Mouse (Mus musculus): Measurements from ENCODE around the gene Cblb. TPM values are rescaled to one million over a fixed set of nuclear protein-coding genes. Genes with fewer than 3 reads are reported as not detected.

Cblb gene
- polyA plus RNA-seq, 1 experiment: 1.2 TPM

DNA sequence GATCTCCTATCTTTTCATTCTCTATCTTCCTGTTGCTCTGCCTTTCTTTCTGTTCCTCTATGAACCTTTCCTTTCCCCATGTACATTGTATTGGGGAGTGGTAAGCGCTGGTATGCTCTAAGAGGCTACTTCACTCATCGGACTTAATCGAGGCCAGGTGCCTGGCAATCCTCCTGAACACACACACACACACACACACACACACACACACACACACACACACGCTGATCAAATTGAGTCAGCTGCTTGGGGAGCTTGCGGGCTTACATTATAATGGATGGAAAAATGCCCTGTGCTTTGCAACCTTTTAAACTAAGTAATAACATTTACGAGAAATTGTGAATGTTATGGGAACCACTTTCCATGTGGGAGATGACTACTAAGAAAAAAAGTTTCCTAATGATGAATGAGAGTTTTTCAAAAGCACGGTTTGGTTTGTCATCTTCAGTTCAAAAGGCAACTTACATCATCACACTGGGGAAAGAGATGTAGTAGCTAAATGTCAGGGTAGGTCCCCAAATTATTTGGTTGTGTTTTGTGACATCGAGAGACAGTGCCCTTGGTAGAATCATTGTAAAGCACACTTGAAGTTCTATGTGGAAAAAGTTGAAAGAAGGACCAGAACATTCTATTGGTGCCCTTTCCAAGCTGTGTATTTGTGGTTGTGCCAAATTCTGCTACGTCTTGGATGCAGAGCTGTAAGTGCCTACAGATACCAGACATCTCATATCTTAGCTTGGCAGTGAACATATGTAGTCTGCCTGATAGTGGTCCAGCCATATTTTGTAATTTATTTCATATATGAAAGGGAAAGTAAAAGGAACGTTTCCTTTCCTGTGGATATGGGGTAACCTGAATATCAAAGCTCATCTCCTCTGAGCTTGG lies 36.8 kb downstream of the Cblb start:
- Histone ChIP-seq H3K9me3 (no peaks in the 10 kb centered on the region), H3K36me3 (replicated peaks; ENCODE audit: low read length) (peaks cover 11% of the 10 kb centered on the region), H3K4me3 (replicated peaks) (no peak overlapping the region), H3K27me3 (replicated peaks) (no peaks in the 10 kb centered on the region), H3K4me1 (peaks cover 38% of the 10 kb centered on the region)
- TF ChIP-seq FLI1 (IDR thresholded peaks at IDR 0.05; ENCODE audit: low read length) (no peak), GATA1 (IDR thresholded peaks at IDR 0.05; ENCODE audit: borderline replicate concordance, low read length) (no peak)

DNA sequence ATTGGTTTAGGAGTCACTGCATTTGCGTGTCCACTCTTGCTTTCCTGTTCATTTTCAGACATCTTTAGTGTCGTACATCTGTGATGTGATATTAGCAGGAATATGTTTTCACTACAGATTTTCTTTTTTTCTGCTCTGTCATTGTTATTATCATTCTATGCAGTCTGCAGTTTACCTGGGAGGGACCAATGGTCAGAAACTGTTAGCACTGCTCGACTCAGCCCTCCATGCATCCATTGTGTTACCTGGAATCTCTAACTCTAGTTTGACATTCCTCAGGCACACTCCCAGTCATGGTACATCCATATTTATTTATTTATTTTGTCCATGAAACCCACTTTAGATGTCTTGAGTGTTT lies 37.5 kb downstream of the Cblb start:
- no peaks in the 10 kb centered on the region for H3K27me3 ChIP-seq (replicated peaks)
- H3K4me3 ChIP-seq (replicated peaks): no peak overlapping the region
- no peak for TF ChIP-seq FLI1 (IDR thresholded peaks at IDR 0.05; ENCODE audit: low read length)
- no peak for TF ChIP-seq GATA1 (IDR thresholded peaks at IDR 0.05; ENCODE audit: borderline replicate concordance, low read length)
- peaks cover 38% of the 10 kb centered on the region for H3K4me1 ChIP-seq
- H3K9me3 ChIP-seq: no peaks in the 10 kb centered on the region
- peaks cover 9% of the 10 kb centered on the region for H3K36me3 ChIP-seq (replicated peaks; ENCODE audit: low read length)

DNA sequence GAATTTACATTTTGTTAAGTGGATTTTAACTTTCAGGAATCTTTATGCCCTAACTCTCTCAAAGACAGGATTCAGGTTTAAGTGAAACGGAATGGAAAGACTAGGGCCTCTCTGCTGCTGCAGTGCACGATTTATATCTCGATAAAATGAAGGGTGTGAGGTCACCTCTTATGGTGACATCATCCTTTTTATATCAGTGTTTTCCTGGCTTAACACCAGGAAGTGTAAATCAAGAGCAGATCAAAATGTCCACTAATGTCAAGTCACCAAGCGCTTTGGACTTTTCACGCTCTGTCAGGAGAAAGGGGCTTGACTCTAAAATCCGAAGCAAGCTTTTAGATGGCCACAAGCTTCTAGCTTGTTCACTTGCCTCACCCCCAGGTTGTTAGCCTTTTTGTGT lies 38.6 kb downstream of the Cblb start:
- TF ChIP-seq FLI1 (IDR thresholded peaks at IDR 0.05; ENCODE audit: low read length) (no peak), GATA1 (IDR thresholded peaks at IDR 0.05; ENCODE audit: borderline replicate concordance, low read length) (no peak)

DNA sequence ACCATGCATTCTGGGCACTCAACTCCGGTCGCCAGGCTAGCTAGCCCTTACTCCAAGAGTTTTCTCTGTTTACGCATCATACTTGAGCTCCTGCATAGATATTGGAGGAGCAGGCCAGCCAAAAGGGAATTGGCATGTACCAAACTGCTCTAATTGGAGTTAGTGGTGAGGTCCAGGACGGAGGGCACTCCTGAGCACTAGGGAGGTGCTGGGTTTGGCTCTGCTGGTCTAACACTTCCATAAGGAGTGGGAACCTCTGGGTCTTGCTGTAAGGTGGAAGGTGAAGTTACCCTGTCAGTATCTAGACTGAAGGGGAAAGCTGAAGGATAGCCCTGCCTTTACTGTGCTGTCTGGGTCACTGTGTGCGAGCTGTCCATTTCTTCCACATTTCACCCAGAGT lies 39.1 kb downstream of the Cblb start:
- H3K36me3 ChIP-seq (replicated peaks; ENCODE audit: low read length): peaks cover 6% of the 10 kb centered on the region
- no peaks in the 10 kb centered on the region for H3K27me3 ChIP-seq (replicated peaks)
- TF ChIP-seq GATA1 (IDR thresholded peaks at IDR 0.05; ENCODE audit: borderline replicate concordance, low read length) (no peak), FLI1 (IDR thresholded peaks at IDR 0.05; ENCODE audit: low read length) (no peak)
- H3K9me3 ChIP-seq: no peaks in the 10 kb centered on the region
- no peak overlapping the region for H3K4me3 ChIP-seq (replicated peaks)
- H3K4me1 ChIP-seq: peaks cover 28% of the 10 kb centered on the region

More for the DNA sequence above, 38.6 kb downstream of the Cblb start:
- H3K4me1 ChIP-seq: peaks cover 33% of the 10 kb centered on the region
- peaks cover 6% of the 10 kb centered on the region for H3K36me3 ChIP-seq (replicated peaks; ENCODE audit: low read length)
- H3K4me3 ChIP-seq (replicated peaks): no peak overlapping the region
- no peaks in the 10 kb centered on the region for H3K9me3 ChIP-seq
- H3K27me3 ChIP-seq (replicated peaks): no peaks in the 10 kb centered on the region

DNA sequence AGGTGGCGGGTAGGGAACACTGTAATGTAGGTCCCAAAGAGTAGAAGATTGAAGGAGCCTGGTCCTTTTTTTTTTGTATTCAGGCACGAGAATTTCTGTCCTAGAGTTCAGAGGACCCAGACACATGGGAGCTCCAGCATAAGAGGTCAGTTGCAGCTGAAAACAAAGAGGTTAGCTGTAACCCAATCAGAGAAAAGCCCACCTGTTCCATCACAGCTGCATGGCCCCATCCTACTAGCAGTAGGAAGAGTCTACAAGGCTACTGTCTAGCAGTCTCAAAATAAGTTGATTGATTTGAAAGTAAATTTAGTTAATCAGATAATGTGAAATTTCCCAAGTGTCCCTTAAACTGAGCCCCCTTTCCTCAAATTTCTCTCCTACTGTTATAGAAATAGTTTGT lies 40.3 kb downstream of the Cblb start:
- no peaks in the 10 kb centered on the region for H3K27me3 ChIP-seq (replicated peaks)

DNA sequence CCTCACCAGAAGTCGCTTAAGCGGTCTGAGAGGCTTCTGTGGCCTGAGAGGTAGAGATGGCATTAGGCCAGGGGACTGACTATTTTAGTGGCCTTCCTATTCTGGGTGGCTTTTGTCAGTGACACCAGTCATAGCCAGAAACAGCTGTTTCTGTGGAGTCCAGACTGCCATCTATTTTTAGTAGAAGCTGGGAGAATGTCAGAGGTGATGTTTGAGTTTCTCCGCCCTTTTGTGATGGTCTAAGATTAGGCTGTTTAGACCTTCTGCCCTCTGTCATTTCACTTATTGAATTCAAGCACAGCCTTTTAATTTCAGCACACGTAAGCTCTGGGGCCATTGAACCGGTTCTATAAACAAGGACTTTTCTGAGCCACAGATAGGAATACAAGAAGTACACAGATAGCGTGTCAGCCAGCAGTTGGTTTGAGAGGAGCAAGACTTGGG lies 40.8 kb downstream of the Cblb start:
- TF ChIP-seq FLI1 (IDR thresholded peaks at IDR 0.05; ENCODE audit: low read length): no peak
- no peak for TF ChIP-seq GATA1 (IDR thresholded peaks at IDR 0.05; ENCODE audit: borderline replicate concordance, low read length)
- H3K36me3 ChIP-seq (replicated peaks; ENCODE audit: low read length): peaks cover 6% of the 10 kb centered on the region
- no peaks in the 10 kb centered on the region for H3K27me3 ChIP-seq (replicated peaks)
- no peaks in the 10 kb centered on the region for H3K9me3 ChIP-seq
- peaks cover 26% of the 10 kb centered on the region for H3K4me1 ChIP-seq
- no peak overlapping the region for H3K4me3 ChIP-seq (replicated peaks)

More for the DNA sequence above, 40.3 kb downstream of the Cblb start:
- Histone ChIP-seq H3K4me3 (replicated peaks) (no peak overlapping the region), H3K4me1 (peaks cover 28% of the 10 kb centered on the region), H3K36me3 (replicated peaks; ENCODE audit: low read length) (peaks cover 6% of the 10 kb centered on the region), H3K9me3 (no peaks in the 10 kb centered on the region)
- TF ChIP-seq GATA1 (IDR thresholded peaks at IDR 0.05; ENCODE audit: borderline replicate concordance, low read length): no peak
- TF ChIP-seq FLI1 (IDR thresholded peaks at IDR 0.05; ENCODE audit: low read length): no peak

DNA sequence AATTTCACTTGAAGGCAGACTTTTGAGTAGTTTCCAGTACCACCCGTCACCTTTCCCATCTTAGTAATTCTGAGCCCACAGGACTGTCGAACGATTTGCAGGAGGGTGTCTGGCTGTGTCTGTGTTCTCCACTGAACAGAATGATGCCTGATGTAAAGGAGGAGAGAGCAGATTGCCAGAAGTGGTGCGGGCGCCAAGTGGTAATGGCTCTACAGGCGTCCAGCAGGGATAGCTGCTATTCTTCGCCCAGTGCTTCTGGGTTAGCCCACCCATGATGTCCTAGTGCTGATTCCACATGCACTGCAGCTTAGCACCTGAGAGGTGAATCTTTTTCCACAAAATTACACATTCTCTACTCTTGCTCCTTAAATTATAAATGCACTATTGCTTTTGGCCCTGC lies 45.6 kb downstream of the Cblb start:
- H3K9me3 ChIP-seq: no peaks in the 10 kb centered on the region
- H3K36me3 ChIP-seq (replicated peaks; ENCODE audit: low read length): no peaks in the 10 kb centered on the region
- no peaks in the 10 kb centered on the region for H3K27me3 ChIP-seq (replicated peaks)
- peaks cover 32% of the 10 kb centered on the region for H3K4me1 ChIP-seq
- H3K4me3 ChIP-seq (replicated peaks): no peak overlapping the region
- no peak for TF ChIP-seq FLI1 (IDR thresholded peaks at IDR 0.05; ENCODE audit: low read length)
- TF ChIP-seq GATA1 (IDR thresholded peaks at IDR 0.05; ENCODE audit: borderline replicate concordance, low read length): no peak

DNA sequence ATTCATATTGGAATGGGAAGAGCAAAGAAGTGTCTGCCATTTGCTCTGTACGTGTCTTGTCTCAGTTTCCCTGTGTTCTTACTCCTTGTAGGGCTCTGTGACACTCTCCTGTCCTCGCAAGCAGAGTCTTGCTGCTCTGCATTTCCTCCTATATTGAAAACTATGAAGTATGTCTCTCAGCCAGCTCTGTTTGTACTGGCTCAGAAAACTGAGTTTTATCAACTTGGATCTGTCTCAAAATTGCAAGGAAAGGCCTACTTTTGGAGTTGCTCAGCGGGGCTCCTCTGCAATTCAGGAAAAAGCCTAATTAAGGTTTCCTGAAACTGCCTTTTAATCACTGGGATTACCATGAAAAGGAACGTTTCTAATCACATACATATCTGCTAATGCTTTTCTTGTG lies 46.9 kb downstream of the Cblb start:
- Histone ChIP-seq H3K27me3 (replicated peaks) (no peaks in the 10 kb centered on the region), H3K4me1 (peaks cover 35% of the 10 kb centered on the region), H3K4me3 (replicated peaks) (no peak overlapping the region), H3K36me3 (replicated peaks; ENCODE audit: low read length) (no peaks in the 10 kb centered on the region), H3K9me3 (no peaks in the 10 kb centered on the region)
- no peak for TF ChIP-seq FLI1 (IDR thresholded peaks at IDR 0.05; ENCODE audit: low read length)
- TF ChIP-seq GATA1 (IDR thresholded peaks at IDR 0.05; ENCODE audit: borderline replicate concordance, low read length): no peak

DNA sequence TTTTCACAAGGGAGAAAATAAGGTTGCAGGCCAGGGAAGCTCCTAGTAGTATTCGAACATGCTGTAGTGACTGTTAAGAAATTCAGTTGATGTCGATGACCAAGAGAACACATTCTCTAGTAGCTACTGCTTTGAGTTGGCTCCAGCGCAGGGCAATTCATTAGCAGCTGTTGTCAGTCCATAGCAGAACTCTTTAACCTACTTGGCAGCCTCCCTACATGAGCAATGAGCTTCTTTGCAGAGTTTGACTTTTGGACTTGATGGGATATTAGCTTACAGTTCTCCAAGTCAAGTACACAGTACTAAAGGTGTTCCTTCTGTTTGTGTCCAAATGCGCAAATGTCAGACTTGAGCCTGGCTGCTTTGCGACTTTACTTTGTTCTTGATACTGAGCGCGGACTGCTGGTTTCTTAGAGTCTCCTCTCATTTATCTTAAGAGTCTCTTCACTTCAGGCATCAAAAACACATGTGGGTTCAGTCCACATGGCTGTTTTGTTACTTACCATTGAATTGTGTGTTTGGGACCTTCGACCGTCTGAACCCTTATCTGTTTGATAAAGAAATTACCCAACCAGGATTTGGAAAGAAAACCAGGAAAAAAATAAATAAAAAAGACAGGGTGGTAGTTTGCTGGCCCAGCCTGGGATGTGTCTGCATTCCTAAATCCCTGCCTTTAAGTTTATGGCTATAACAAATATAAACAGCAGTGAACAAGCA lies 47.9 kb downstream of the Cblb start:
- Histone ChIP-seq H3K4me1 (peaks cover 44% of the 10 kb centered on the region), H3K4me3 (replicated peaks) (no peak overlapping the region), H3K9me3 (no peaks in the 10 kb centered on the region), H3K36me3 (replicated peaks; ENCODE audit: low read length) (no peaks in the 10 kb centered on the region), H3K27me3 (replicated peaks) (no peaks in the 10 kb centered on the region)
- TF ChIP-seq GATA1 (IDR thresholded peaks at IDR 0.05; ENCODE audit: borderline replicate concordance, low read length) (no peak), FLI1 (IDR thresholded peaks at IDR 0.05; ENCODE audit: low read length) (no peak)

DNA sequence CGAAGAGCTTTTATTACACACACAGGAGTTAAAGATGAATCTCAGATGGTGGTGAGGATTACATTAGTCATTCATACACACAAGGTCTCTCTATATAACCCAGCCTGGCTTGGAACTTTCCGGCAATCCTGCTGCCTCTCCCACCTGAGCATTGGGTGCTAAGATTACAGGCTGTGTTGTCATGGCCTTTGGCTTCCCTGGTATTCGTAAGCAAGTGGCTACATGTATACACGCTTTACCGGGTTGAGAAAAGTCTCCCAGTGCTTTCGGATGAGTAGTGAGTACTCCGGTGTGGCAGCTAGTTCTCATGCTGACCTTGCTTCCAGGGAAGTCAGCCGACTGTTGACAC lies 48.4 kb downstream of the Cblb start:
- Histone ChIP-seq H3K9me3 (no peaks in the 10 kb centered on the region), H3K36me3 (replicated peaks; ENCODE audit: low read length) (no peaks in the 10 kb centered on the region)
- TF ChIP-seq FLI1 (IDR thresholded peaks at IDR 0.05; ENCODE audit: low read length): no peak
- no peak for TF ChIP-seq GATA1 (IDR thresholded peaks at IDR 0.05; ENCODE audit: borderline replicate concordance, low read length)

More for the DNA sequence above, 48.4 kb downstream of the Cblb start:
- peaks cover 49% of the 10 kb centered on the region for H3K4me1 ChIP-seq
- H3K27me3 ChIP-seq (replicated peaks): no peaks in the 10 kb centered on the region
- no peak overlapping the region for H3K4me3 ChIP-seq (replicated peaks)

Data from megakaryocyte, embryonic 14.5 days (primary cell).